Mouse (Mus musculus): ENCODE measurements at regions not wholly inside any gene's neighbourhood (a gene's known extent, or its start where the extent isn't known, plus 50 kb on each side); places are given as distances from the start of the nearest gene placed in this dataset.

- DNase-seq (ENCODE audit: low read depth, low spot score), result no peak
These were observed 460.1 kb upstream of the Etaa1 start for GRCm38 (mm10) chr11:18413769-18414168.

DNA sequence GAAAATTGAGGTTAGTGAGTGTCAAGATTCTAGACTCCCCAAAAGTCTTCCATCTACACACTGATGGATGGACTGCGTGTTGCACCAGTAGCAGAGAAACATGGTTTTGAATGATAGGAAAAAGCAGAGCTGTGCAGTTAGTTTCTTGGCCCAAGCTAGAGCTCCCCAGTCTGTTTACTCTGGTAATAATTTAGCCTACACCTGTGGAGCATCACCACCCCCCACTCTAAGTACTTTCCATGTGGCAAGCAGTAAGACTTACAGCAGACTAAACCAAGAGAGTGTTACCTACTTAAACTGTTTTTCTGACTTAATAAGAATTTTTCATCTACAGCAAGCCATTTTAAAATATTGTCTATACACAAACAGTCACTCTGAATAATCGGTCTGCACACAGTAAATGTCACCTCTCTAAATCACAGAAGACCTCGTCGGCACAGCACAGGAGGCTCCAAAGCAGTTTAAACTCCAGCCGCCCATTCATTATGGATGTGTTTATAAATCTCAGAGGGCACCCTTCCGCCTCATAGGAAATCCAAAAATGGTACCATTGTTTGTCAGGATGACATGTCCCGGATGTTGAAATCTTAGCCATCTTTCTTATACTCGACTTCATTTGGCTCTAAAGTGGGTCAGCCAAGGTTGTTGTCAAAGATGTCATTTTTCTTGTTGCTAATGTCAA is 454.5 kb upstream of the Etaa1 start:
- no peak for DNase-seq (ENCODE audit: low read depth, low spot score)

DNA sequence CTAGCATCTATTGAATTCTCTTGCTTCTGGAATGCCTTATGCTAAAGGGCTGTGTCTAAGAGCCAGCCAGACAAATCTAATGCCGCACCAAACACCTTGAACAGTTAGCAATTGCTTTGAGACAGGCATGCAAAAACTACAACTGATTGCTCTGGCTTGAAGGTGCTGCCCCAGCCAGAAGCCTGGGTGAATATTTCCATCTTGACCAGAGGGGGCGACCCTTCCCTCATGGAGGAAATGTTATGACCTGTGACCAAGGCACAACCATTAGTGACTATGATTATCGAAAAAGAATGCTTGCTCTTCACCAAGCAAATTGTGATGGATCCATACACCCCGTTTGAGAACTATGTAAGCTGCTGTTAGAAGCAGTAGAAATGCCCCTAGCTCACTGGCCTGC is 445.9 kb upstream of the Etaa1 start:
- no peak for DNase-seq (ENCODE audit: low read depth, low spot score)

- DNase-seq (ENCODE audit: low read depth, low spot score), result no peak
These were observed 442.7 kb upstream of the Etaa1 start for GRCm38 (mm10) chr11:18396397-18396796.

DNA sequence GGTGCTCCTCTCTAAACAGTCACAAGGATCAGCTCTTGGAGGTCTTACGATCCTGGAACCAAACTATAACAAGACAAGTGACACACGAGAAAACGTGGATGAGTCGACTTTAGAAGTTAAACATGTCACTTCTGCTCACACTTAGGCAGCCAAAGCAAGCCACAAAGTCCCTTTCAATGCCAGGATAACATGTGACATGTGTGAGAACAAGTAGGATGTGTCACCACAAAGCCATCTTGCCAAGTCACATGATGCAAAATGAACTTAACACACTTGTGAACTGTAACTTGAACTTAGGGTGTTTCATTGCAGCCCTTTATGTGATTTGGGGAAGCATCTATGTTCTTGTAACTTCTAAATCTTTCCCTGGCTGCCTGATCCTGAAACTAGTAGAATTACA is 442.0 kb upstream of the Etaa1 start:
- DNase-seq (ENCODE audit: low read depth, low spot score), result no peak

- no peak for DNase-seq (ENCODE audit: low read depth, low spot score)
These were observed 419.2 kb upstream of the Etaa1 start for GRCm38 (mm10) chr11:18372813-18373332.

DNA sequence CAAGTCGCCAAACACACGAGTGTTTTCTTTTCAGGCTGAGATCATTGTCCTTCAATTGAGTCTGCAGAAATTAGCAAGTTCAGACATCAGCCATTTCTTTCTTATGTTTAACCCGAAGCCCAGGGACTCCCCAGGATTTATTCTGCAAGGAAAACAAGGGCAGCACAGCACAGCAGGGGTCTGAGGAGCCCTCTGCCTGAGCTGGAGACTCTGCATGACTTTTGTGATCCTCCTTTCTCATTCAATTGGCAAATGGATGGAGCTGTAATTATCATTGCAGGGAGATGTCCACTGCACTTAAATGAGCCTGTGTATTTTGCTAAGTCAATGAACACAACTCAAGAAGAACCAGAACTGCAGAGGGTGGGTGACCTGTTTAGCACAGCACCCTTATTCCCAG is 417.6 kb upstream of the Etaa1 start:
- no peak for DNase-seq (ENCODE audit: low read depth, low spot score)

DNA sequence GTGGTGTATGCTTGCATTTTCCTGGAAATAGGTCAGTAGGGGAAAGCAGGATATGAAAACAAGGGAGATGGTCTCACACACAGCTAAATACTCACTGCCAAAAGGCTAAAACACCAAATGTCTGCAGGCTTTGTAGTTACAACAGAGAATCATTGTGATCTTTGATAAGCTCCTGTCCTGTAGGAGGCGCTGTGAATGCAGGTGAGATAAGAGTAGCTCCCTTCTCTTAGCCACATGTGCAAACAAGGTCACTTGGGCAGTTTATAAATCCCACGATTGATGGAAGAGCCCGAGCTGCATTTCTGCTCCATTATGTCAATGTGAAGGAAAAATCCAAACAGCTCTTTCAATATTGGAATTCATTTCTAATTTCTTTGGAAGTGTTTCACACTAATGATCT is 417.2 kb upstream of the Etaa1 start:
- no peak for DNase-seq (ENCODE audit: low read depth, low spot score)

DNA sequence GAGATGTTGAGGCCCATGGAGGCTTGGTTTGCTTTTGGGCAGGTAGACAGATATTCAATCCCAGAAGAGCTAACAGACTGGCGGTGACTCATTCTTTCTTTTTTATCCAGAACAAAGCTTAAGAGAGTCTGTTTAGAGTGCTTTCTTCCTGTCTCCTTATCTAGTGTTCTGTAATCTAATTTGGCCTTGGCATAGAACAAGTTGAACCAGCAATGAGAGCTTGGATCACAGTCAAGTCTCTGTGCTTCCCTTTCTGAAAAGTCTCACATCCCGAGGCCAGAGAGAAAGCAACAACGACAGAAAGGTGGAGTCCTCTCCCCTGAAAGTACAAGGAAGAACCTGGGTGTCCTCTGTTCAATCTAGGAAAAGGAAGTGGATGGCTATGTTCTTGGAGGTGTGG is 401.2 kb upstream of the Etaa1 start:
- no peak for DNase-seq (ENCODE audit: low read depth, low spot score)

DNA sequence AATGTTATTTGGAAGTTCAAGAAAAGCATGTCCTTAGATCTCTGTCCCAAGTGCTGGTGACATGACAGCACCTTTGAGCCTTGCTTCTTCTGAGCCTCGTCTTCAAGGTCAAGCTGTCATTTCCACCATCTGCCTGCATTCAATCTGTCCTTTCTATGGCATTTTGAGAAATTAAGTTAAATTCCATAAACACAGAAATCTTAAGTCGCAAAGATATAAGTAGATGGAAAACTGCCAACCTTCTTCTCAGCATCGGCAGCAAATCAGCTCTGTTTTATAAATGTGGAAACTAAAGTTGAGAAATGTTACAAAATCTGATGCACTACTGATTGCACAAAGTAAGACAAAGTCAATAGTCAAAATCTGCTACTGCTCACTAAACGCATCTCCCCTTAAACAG is 400.5 kb upstream of the Etaa1 start:
- no peak for DNase-seq (ENCODE audit: low read depth, low spot score)

DNA sequence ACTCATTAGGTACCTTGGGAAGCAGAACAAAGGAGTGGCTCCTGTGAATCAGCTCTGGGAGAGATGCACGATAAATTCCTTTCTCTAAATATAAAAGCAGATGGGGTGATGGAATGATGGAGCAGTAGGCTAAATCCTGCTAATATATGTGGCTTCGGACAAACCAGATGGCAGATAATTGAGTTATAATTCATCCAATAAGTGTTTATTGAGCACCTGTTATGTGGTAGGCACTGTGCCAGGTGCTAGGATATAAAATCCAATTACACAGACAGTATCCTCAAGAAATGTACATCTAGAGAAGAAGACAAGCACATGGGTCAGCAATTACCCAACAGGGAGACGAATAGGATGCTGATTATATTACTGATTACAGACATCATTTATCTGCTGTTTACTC is 394.2 kb upstream of the Etaa1 start:
- DNase-seq (ENCODE audit: low read depth, low spot score), result no peak

DNA sequence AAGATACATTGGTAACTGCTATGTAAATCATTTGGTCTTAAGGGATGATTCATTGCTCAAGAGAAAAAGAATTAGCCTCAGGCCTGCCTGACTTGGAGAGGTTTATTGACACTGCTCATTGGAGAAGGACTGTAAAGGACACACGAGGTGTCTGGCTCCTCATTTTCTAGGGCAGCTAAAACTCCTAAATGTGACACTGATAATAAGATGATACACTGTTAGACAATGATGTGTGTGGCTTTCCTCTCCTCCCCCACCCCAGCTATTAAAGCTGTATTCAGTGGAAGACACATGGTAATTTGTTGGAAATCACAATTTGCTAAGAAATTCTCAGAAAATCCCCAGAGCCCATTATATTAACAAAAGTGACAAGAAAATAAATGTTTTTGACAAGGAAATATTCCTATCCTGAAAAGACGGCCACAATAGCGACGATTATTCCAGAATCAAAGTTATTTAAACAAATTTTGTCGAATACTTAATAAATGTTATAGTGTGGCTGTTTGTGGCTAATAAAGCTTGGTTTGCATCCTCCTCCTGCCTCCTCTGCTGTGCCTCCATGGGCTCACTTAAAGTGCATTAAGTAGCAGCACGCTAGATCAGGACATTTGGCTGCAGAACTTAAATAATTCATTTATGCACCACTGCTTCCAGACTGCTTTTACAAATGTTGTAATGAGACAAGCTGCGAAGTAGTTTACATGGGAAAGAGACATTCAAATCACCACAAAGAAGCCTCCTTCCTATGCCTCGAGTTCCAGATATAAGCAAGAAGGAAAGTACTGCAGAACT is 360.0 kb upstream of the Etaa1 start:
- no peak for DNase-seq (ENCODE audit: low read depth, low spot score)

GRCm38 (mm10) chr11:18296194-18297125 is 342.8 kb upstream of the Etaa1 start:
- no peak for DNase-seq (ENCODE audit: low read depth, low spot score)

GRCm38 (mm10) chr11:18278585-18279136 is 325.0 kb upstream of the Etaa1 start:
- no peak for DNase-seq (ENCODE audit: low read depth, low spot score)

- DNase-seq (ENCODE audit: low read depth, low spot score), result no peak
These were observed 318.7 kb upstream of the Etaa1 start for GRCm38 (mm10) chr11:18272392-18272791.

DNA sequence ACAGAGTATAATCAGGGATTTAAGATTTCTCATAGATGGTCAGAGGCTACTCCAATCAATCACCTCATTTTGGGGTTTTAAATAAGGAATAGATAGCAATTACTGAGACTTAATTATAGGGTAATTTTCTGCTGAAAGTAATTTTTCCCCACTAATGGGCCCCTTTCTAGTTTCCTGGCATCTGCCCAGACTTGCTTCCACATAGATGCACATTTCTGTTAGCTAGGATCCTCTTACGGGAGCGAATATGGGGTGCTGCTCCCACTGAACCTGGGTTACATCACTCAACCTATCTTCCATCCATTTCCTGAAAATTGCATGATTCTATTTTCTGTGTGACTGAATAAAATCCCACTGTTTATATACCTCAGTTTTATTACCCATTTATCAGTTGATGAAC is 312.5 kb upstream of the Etaa1 start:
- DNase-seq (ENCODE audit: low read depth, low spot score), result no peak

DNA sequence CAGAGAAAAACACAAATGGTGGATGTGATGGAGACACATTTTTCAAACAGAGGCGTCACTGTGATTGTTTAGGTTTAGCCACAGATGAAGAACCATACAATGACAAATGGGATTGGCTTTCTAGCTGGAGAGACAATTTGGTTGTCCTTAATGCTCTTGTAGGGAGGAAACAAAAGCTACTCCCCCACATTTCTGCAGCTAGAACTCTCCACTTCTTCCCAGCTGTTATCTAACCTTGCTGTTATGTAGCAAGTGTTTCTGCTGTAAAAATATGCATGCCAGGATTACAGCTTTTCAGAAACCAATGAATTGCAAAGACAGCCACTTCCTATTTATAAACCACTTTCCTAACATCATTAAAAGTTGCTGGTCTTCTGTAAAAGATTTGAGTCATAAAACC is 309.2 kb upstream of the Etaa1 start:
- no peak for DNase-seq (ENCODE audit: low read depth, low spot score)

- DNase-seq (ENCODE audit: low read depth, low spot score), result no peak
These were observed 295.6 kb upstream of the Etaa1 start for GRCm38 (mm10) chr11:18249236-18249635.

- DNase-seq (ENCODE audit: low read depth, low spot score), result no peak
These were observed 263.1 kb upstream of the Etaa1 start for GRCm38 (mm10) chr11:18216762-18217161.

DNA sequence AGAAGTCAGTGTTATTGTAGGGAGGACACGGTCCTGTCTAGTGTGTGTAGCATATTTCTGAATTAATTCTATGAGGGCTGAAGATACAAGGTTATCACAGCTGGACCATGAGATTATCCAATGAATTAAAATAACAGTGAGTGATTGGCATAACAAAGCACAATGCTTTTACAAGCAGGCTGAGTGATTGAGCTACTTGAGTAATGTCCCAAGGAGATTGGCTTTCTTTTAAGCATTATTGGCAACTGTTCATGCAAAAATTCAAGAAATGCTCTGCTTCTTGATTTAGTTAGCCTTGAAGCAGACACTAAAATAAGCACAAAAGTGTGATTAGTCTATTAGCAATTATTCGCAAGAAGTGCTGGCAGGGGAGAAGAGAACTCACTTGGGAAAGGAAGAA is 219.4 kb upstream of the Etaa1 start:
- no peak for DNase-seq (ENCODE audit: low read depth, low spot score)

GRCm38 (mm10) chr11:18171207-18171776 is 217.6 kb upstream of the Etaa1 start:
- no peak for DNase-seq (ENCODE audit: low read depth, low spot score)

Data from retina, adult 2 months (tissue).